Mouse (Mus musculus): Measurements from ENCODE around the gene Emilin1. TPM values are rescaled to one million over a fixed set of nuclear protein-coding genes. Genes with fewer than 3 reads are reported as not detected.

Gene Emilin1
- total and polyA plus RNA-seq, 2 experiments from 2014 or later: 9.3 to 10.5 TPM

- WGBS: 84% methylated on average over 7 of the region's 7 CpGs
- TF ChIP-seq CTCF (IDR thresholded peaks at IDR 0.05; ENCODE audit: low read depth): no peak
- no peak for ATAC-seq
- Histone ChIP-seq H3K27ac (0 out of 2 replicates have a peak overlapping the region, but pooled peaks have one; percentile 97), H3K4me3 (ENCODE audit: low read length) (no peak overlapping the region), H3K4me2 (ENCODE audit: low read depth, low read length) (peak overlapping the region; percentile 93), H3K27me3 (ENCODE audit: insufficient read depth, low read length) (no peaks in the 10 kb centered on the region), H3K9ac (replicated peaks; ENCODE audit: low read length) (peak overlapping the region; percentile 84; the same call in 1 of the 2 replicates), H3K9me3 (ENCODE audit: low read length) (no peaks in the 10 kb centered on the region), H3K36me3 (ENCODE audit: insufficient read depth, low read length) (peaks cover 40% of the 10 kb centered on the region), H3K4me1 (ENCODE audit: insufficient read depth, low read length) (peaks cover 5% of the 10 kb centered on the region; the same call in 1 of the 2 replicates)
- DNase-seq (ENCODE audit: low spot score): no peak
Observed at GRCm38 (mm10) chr5:30890375-30890774, 22.8 kb upstream of the Emilin1 start.

GRCm38 (mm10) chr5:30901860-30902259, 11.3 kb upstream of the Emilin1 start:
- Histone ChIP-seq H3K4me3 (ENCODE audit: low read length) (no peak overlapping the region), H3K4me1 (ENCODE audit: insufficient read depth, low read length) (peaks cover 4% of the 10 kb centered on the region; the same call in 1 of the 2 replicates), H3K36me3 (ENCODE audit: insufficient read depth, low read length) (peaks cover 19% of the 10 kb centered on the region), H3K4me2 (ENCODE audit: low read depth, low read length) (no peak overlapping the region), H3K27me3 (ENCODE audit: insufficient read depth, low read length) (no peaks in the 10 kb centered on the region), H3K9me3 (ENCODE audit: low read length) (no peaks in the 10 kb centered on the region), H3K27ac (no peak overlapping the region), H3K9ac (replicated peaks; ENCODE audit: low read length) (no peak overlapping the region)
- DNase-seq (ENCODE audit: low spot score): no peak
- no peak for TF ChIP-seq CTCF (IDR thresholded peaks at IDR 0.05; ENCODE audit: low read depth)
- ATAC-seq: no peak
- 95% methylated on average over 5 of the region's 5 CpGs for WGBS

- peak within 1 kb of the TSS; percentile 86 for H3K27ac ChIP-seq
- peak within 1 kb of the TSS; percentile 66 for H3K4me2 ChIP-seq (ENCODE audit: low read depth, low read length)
- no peaks in the 10 kb centered on the region for H3K27me3 ChIP-seq (ENCODE audit: insufficient read depth, low read length)
- under 1% methylated on average over 58 of the region's 58 CpGs for WGBS
- peak within 1 kb of the TSS; percentile 73 for H3K9ac ChIP-seq (replicated peaks; ENCODE audit: low read length)
- H3K4me3 ChIP-seq (ENCODE audit: low read length): peak within 1 kb of the TSS; percentile 62
- peaks cover 4% of the 10 kb centered on the region for H3K4me1 ChIP-seq (ENCODE audit: insufficient read depth, low read length)
- no peak; the same call in 1 of the 2 replicates for TF ChIP-seq CTCF (IDR thresholded peaks at IDR 0.05; ENCODE audit: low read depth)
- ATAC-seq (peak; percentile 97), DNase-seq (ENCODE audit: low spot score) (peak; percentile 97)
- no peaks in the 10 kb centered on the region for H3K9me3 ChIP-seq (ENCODE audit: low read length)
- peaks cover 10% of the 10 kb centered on the region for H3K36me3 ChIP-seq (ENCODE audit: insufficient read depth, low read length)
Observed at GRCm38 (mm10) chr5:30907413-30908059, 5.7 kb upstream of the Emilin1 start, which contains the start of gene Ost4. Gene Ost4, minus strand, starts transcription at chr5:30907788.

GRCm38 (mm10) chr5:30908426-30909299, 4.5 kb upstream of the Emilin1 start:
- Histone ChIP-seq H3K9me3 (ENCODE audit: low read length) (no peaks in the 10 kb centered on the region), H3K4me1 (ENCODE audit: insufficient read depth, low read length) (peaks cover 4% of the 10 kb centered on the region), H3K27ac (peak overlapping the region; percentile 86), H3K36me3 (ENCODE audit: insufficient read depth, low read length) (peaks cover 10% of the 10 kb centered on the region; the same call in 1 of the 2 replicates), H3K4me3 (ENCODE audit: low read length) (peak overlapping the region; percentile 62), H3K9ac (replicated peaks; ENCODE audit: low read length) (peak overlapping the region; percentile 73; the same call in 1 of the 2 replicates), H3K4me2 (ENCODE audit: low read depth, low read length) (peak overlapping the region; percentile 66), H3K27me3 (ENCODE audit: insufficient read depth, low read length) (no peaks in the 10 kb centered on the region)
- DNase-seq (ENCODE audit: low spot score) (no peak), ATAC-seq (no peak)
- TF ChIP-seq CTCF (IDR thresholded peaks at IDR 0.05; ENCODE audit: low read depth): no peak
- 55% methylated on average over 13 of the region's 13 CpGs for WGBS

GRCm38 (mm10) chr5:30909300-30909659, 3.9 kb upstream of the Emilin1 start:
- WGBS: 58% methylated on average over 7 of the region's 7 CpGs
- no peak for ATAC-seq

GRCm38 (mm10) chr5:30909863-30910262, 3.3 kb upstream of the Emilin1 start:
- ATAC-seq (no peak), DNase-seq (ENCODE audit: low spot score) (no peak)
- Histone ChIP-seq H3K4me1 (ENCODE audit: insufficient read depth, low read length) (peaks cover 4% of the 10 kb centered on the region), H3K36me3 (ENCODE audit: insufficient read depth, low read length) (peaks cover 3% of the 10 kb centered on the region; the same call in 1 of the 2 replicates), H3K4me3 (ENCODE audit: low read length) (no peak overlapping the region), H3K4me2 (ENCODE audit: low read depth, low read length) (no peak overlapping the region), H3K9ac (replicated peaks; ENCODE audit: low read length) (no peak overlapping the region), H3K27ac (no peak overlapping the region), H3K9me3 (ENCODE audit: low read length) (no peaks in the 10 kb centered on the region), H3K27me3 (ENCODE audit: insufficient read depth, low read length) (no peaks in the 10 kb centered on the region)
- WGBS: 85% methylated on average over 7 of the region's 7 CpGs
- no peak for TF ChIP-seq CTCF (IDR thresholded peaks at IDR 0.05; ENCODE audit: low read depth)

More at GRCm38 (mm10) chr5:30909300-30909659, 3.9 kb upstream of the Emilin1 start:
- H3K27ac ChIP-seq: no peak overlapping the region
- no peaks in the 10 kb centered on the region for H3K9me3 ChIP-seq (ENCODE audit: low read length)
- no peaks in the 10 kb centered on the region for H3K27me3 ChIP-seq (ENCODE audit: insufficient read depth, low read length)
- H3K9ac ChIP-seq (replicated peaks; ENCODE audit: low read length): no peak overlapping the region
- no peak overlapping the region for H3K4me2 ChIP-seq (ENCODE audit: low read depth, low read length)
- H3K36me3 ChIP-seq (ENCODE audit: insufficient read depth, low read length): peaks cover 6% of the 10 kb centered on the region; the same call in 1 of the 2 replicates
- DNase-seq (ENCODE audit: low spot score): no peak
- no peak overlapping the region for H3K4me3 ChIP-seq (ENCODE audit: low read length)
- peaks cover 4% of the 10 kb centered on the region for H3K4me1 ChIP-seq (ENCODE audit: insufficient read depth, low read length)
- TF ChIP-seq CTCF (IDR thresholded peaks at IDR 0.05; ENCODE audit: low read depth): no peak
